Mouse (Mus musculus) embryonic facial prominence, embryonic 15.5 days (tissue): ENCODE measurements around the gene Fut4. TPM values are rescaled to one million over a fixed set of nuclear protein-coding genes. Genes with fewer than 3 reads are reported as not detected.

Source experiments
- polyA plus RNA-seq: library from polyadenylated mRNA; unstranded; fragments of >200 nt; fragmentation: Nextera tagmentation; extraction: Ambion mirVana; gene quantifications from 2 replicates; pipeline ENCODE4 v1.2.1, GENCODE M21; 2015

Gene Fut4
- polyA plus RNA-seq, 1 experiment from 2014 or later, result 2.1 TPM

Other genes with a start within 250 kb of the Fut4 start
- 34.2 and 38.9 TPM in 2 replicates for gene Amotl1, start 107.3 kb downstream of the Fut4 start, polyA plus RNA-seq
- gene Piwil4, start 11.7 kb downstream of the Fut4 start, polyA plus RNA-seq, result 0.08 and 0.11 TPM in 2 replicates
- gene 1700012B09Rik, start 18.6 kb upstream of the Fut4 start, polyA plus RNA-seq, result 9.0 and 18.5 TPM in 2 replicates
- 21.5 and 22.4 TPM in 2 replicates for gene Mre11a, start 32.3 kb upstream of the Fut4 start, polyA plus RNA-seq
- 40.6 and 42.8 TPM in 2 replicates for gene Ankrd49, start 32.5 kb upstream of the Fut4 start, polyA plus RNA-seq
- 1.4 and 3.5 TPM in 2 replicates for gene Gpr83, start 107.8 kb upstream of the Fut4 start, polyA plus RNA-seq
- 0.37 and 0.47 TPM in 2 replicates for gene Izumo1r, start 151.6 kb upstream of the Fut4 start, polyA plus RNA-seq